Mouse (Mus musculus): ENCODE data around the gene Crb1.
"Not testable (repeated sequence)": the region's sequence is repeated elsewhere in the genome, so short reads cannot be mapped to it uniquely, and the experiment has no call there.

Crb1 gene

GRCm38 (mm10) chr1:139376638-139377286, at the start of gene Crb1:
Crb1 (minus strand) TSS chr1:139377100.
- DNase-seq (ENCODE audit: low spot score): no peak

- no peak for DNase-seq (ENCODE audit: low spot score)
Measured at GRCm38 (mm10) chr1:139425006-139425405, 48.1 kb upstream of the Crb1 start.

GRCm38 (mm10) chr1:139423931-139424330, 47.0 kb upstream of the Crb1 start:
- no peak for DNase-seq (ENCODE audit: low spot score)

- DNase-seq (ENCODE audit: low spot score): no peak
Measured at GRCm38 (mm10) chr1:139422941-139423340, 46.0 kb upstream of the Crb1 start.

GRCm38 (mm10) chr1:139421875-139422791, 45.2 kb upstream of the Crb1 start, which contains the start of gene Zbtb41:
Zbtb41 (plus strand) TSS chr1:139422288.
- DNase-seq (ENCODE audit: low spot score): peak; percentile 89

- DNase-seq (ENCODE audit: low spot score): no peak
Measured at GRCm38 (mm10) chr1:139421521-139421874, 44.6 kb upstream of the Crb1 start.

- DNase-seq (ENCODE audit: low spot score): no peak
Measured at GRCm38 (mm10) chr1:139413465-139413864, 36.6 kb upstream of the Crb1 start.

- DNase-seq (ENCODE audit: low spot score): not testable (repeated sequence)
Measured at GRCm38 (mm10) chr1:139412365-139412764, 35.5 kb upstream of the Crb1 start.

GRCm38 (mm10) chr1:139407701-139408100, 30.8 kb upstream of the Crb1 start:
- DNase-seq (ENCODE audit: low spot score): no peak

- no peak for DNase-seq (ENCODE audit: low spot score)
Measured at GRCm38 (mm10) chr1:139405766-139406165, 28.9 kb upstream of the Crb1 start.

- DNase-seq (ENCODE audit: low spot score): no peak
Measured at GRCm38 (mm10) chr1:139396589-139396988, 19.7 kb upstream of the Crb1 start.

- DNase-seq (ENCODE audit: low spot score): no peak
Measured at GRCm38 (mm10) chr1:139391747-139392146, 14.8 kb upstream of the Crb1 start.

- no peak for DNase-seq (ENCODE audit: low spot score)
Measured at GRCm38 (mm10) chr1:139379621-139379984, 2.7 kb upstream of the Crb1 start.

GRCm38 (mm10) chr1:139378861-139379620, 2.1 kb upstream of the Crb1 start:
- DNase-seq (ENCODE audit: low spot score): peak; percentile 37

- no peak for DNase-seq (ENCODE audit: low spot score)
Measured at GRCm38 (mm10) chr1:139375900-139376299, 1.0 kb downstream of the Crb1 start.

- no peak for DNase-seq (ENCODE audit: low spot score)
Measured at GRCm38 (mm10) chr1:139371341-139371740, 5.6 kb downstream of the Crb1 start.

- DNase-seq (ENCODE audit: low spot score): no peak
Measured at GRCm38 (mm10) chr1:139348566-139348965, 28.3 kb downstream of the Crb1 start.

GRCm38 (mm10) chr1:139346602-139347371, 30.1 kb downstream of the Crb1 start:
- no peak for DNase-seq (ENCODE audit: low spot score)

GRCm38 (mm10) chr1:139346030-139346601, 30.8 kb downstream of the Crb1 start:
- no peak for DNase-seq (ENCODE audit: low spot score)

- DNase-seq (ENCODE audit: low spot score): no peak
Measured at GRCm38 (mm10) chr1:139340178-139340859, 36.6 kb downstream of the Crb1 start.

- DNase-seq (ENCODE audit: low spot score): no peak
Measured at GRCm38 (mm10) chr1:139336997-139337396, 39.9 kb downstream of the Crb1 start.
